ENCODE assay signal across 8 mouse cellular contexts in the genomic region with DNA sequence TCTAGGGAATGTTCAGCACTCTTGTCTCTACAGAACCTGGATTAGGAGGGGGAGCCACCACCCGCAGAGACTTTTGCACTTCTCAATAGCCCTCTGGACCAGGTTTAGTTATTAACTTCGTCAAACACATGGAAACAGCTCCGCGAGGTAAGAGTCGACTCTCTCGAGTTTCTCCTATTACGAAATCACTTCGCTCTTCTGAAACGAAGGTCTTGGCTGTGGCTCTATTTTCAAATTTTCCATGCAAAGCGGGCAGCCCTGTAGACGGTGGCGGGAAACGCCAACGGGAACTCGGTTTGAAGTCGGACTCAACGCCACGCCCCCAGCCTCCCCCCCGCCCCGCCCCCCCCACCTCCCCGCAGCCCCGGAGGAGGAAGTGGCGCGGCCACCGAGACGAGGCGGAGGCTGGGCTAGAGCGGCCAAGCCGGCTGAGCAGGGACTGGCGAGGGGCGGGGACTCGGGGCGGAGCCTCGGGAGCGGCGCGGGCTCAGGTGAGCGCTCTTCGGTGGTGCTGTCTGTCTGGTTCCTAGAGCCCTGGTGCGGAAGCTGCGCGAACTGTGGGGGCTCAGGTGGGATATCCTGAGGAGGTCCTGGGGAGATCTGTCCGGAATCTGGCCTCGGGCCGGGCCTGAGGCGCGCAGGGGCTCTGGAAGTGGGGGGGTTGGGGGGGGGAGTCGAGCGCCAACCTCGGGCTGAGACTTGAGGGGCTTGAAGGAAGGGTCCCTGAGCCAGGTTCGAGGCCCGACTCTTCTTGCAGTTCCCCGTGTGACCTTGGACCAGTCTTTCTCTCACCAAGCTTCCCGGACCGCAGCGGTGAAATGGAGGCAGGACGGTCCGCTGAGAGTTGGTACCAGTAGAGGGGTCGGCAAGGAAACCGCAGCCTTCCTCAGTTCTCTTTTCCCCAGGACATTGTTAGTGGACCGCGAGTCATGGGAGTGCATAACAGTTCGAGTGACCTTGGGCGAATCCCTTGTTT. TPM values are rescaled to one million over a fixed set of nuclear protein-coding genes. Genes with fewer than 3 reads are reported as not detected.
DNase-seq lines count a peak whose midpoint lies in the region; ATAC-seq lines count a peak whose summit lies in the region.

A gene (plus strand): TSS at position 449 of the 976 bp plus-strand sequence.

- WGBS in heart, embryonic 13.5 days: under 1% methylated on average over 64 of the region's 64 CpGs
- 2% methylated on average over 61 of the region's 64 CpGs for WGBS in liver, embryonic 12.5 days (ENCODE audit: insufficient replicate concordance)
- under 1% methylated on average over 49 of the region's 64 CpGs for WGBS in stomach, embryonic 15.5 days

- H3K27ac ChIP-seq in brown adipose tissue, adult 24 weeks (replicated peaks; ENCODE audit: low read depth, low read length): peak within 1 kb of the TSS; percentile 67
- peak within 1 kb of the TSS; percentile 84 for H3K27ac ChIP-seq in heart, embryonic 13.5 days (replicated peaks)
- H3K27ac ChIP-seq in liver, embryonic 12.5 days: peak within 1 kb of the TSS; percentile 87
- H3K27ac ChIP-seq in stomach, embryonic 15.5 days: peak within 1 kb of the TSS; percentile 90

- peak within 1 kb of the TSS; percentile 83 for H3K4me3 ChIP-seq in brown adipose tissue, adult 24 weeks (ENCODE audit: insufficient read depth, low read depth, low read length)
- peak within 1 kb of the TSS; percentile 85 for H3K4me3 ChIP-seq in heart, embryonic 13.5 days
- H3K4me3 ChIP-seq in liver, embryonic 12.5 days: peak within 1 kb of the TSS; percentile 82
- H3K4me3 ChIP-seq in stomach, embryonic 15.5 days (replicated peaks): peak within 1 kb of the TSS; percentile 70

- peak; percentile 99 for DNase-seq in CD4-positive, CD25-positive, alpha-beta regulatory T cell, adult 2 months (ENCODE audit: low read depth, low spot score)
- peak; percentile 30 for DNase-seq in fat pad, adult 2 months (ENCODE audit: extremely low read depth, low read depth, low spot score)
- peak; percentile 98 for DNase-seq in kidney, postnatal 10 days
- DNase-seq in natural killer cell, adult 2 months (ENCODE audit: low spot score in 2 of 2): peak; percentile 91 to 96

- no peaks in the 10 kb centered on the region for H3K4me1 ChIP-seq in brown adipose tissue, adult 24 weeks (ENCODE audit: control insufficient read depth, insufficient read depth, insufficient read length, low read length)
- H3K4me1 ChIP-seq in heart, embryonic 13.5 days: peaks cover 8% of the 10 kb centered on the region
- peaks cover 24% of the 10 kb centered on the region for H3K4me1 ChIP-seq in liver, embryonic 12.5 days
- no peaks in the 10 kb centered on the region; the same call in 1 of the 2 replicates for H3K4me1 ChIP-seq in stomach, embryonic 15.5 days

- peak within 1 kb of the TSS; percentile 91 for H3K9ac ChIP-seq in heart, embryonic 13.5 days
- peak within 1 kb of the TSS; percentile 91 for H3K9ac ChIP-seq in liver, embryonic 12.5 days
- H3K9ac ChIP-seq in stomach, embryonic 15.5 days: peak within 1 kb of the TSS; percentile 77

- H3K4me2 ChIP-seq in heart, embryonic 13.5 days: peak within 1 kb of the TSS; percentile 87
- peak within 1 kb of the TSS; percentile 86 for H3K4me2 ChIP-seq in liver, embryonic 12.5 days
- H3K4me2 ChIP-seq in stomach, embryonic 15.5 days: peak within 1 kb of the TSS; percentile 69

- peaks cover 31% of the 10 kb centered on the region for H3K36me3 ChIP-seq in heart, embryonic 13.5 days
- H3K36me3 ChIP-seq in liver, embryonic 12.5 days: peaks cover 23% of the 10 kb centered on the region
- H3K36me3 ChIP-seq in stomach, embryonic 15.5 days: no peaks in the 10 kb centered on the region

- no peaks in the 10 kb centered on the region for H3K27me3 ChIP-seq in heart, embryonic 13.5 days (replicated peaks)
- no peaks in the 10 kb centered on the region for H3K27me3 ChIP-seq in liver, embryonic 12.5 days (replicated peaks)
- no peaks in the 10 kb centered on the region for H3K27me3 ChIP-seq in stomach, embryonic 15.5 days (replicated peaks)

- H3K9me3 ChIP-seq in heart, embryonic 13.5 days: no peaks in the 10 kb centered on the region
- no peaks in the 10 kb centered on the region for H3K9me3 ChIP-seq in liver, embryonic 12.5 days (replicated peaks)
- no peaks in the 10 kb centered on the region for H3K9me3 ChIP-seq in stomach, embryonic 15.5 days

- ATAC-seq in heart, embryonic 13.5 days (ENCODE audit: extremely low read depth, insufficient number of reproducible peaks, low FRiP score, low TSS enrichment): peak; percentile 97
- ATAC-seq in liver, embryonic 12.5 days: peak; percentile 99
- peak; percentile 99 for ATAC-seq in stomach, embryonic 15.5 days (ENCODE audit: insufficient read depth, low FRiP score, low read depth)

RNA-seq across cellular contexts. Expression of the gene that starts here (rescaled TPM):
- polyA plus RNA-seq in brown adipose tissue, adult 24 weeks (2012; ENCODE audit: insufficient read depth, insufficient read length, missing spikeins): 16.2 and 17.0 TPM in 2 replicates
- 15.6 and 18.1 TPM in 2 replicates for polyA plus RNA-seq in heart, embryonic 13.5 days (2015; fragmentation: Nextera tagmentation; extraction: Ambion mirVana)
- polyA plus RNA-seq in liver, embryonic 12.5 days (2016; fragmentation: Nextera tagmentation; extraction: Ambion mirVana): 14.3 and 14.4 TPM in 2 replicates
- 15.9 and 21.3 TPM in 2 replicates for polyA plus RNA-seq in stomach, embryonic 15.5 days (2015; fragmentation: Nextera tagmentation; extraction: Ambion mirVana)

Comparison
In these comparisons a context has a peak if more than half of its experiments do, and no peak if none do; other contexts are left out.
1. Peak in every context shown above with its lines: DNase-seq, ATAC-seq, H3K4me3 ChIP-seq and H3K27ac ChIP-seq.
2. DNase-seq: peak in every context shown above with its lines; median percentile 99 in CD4-positive, CD25-positive, alpha-beta regulatory T cell, adult 2 months; 98 in kidney, postnatal 10 days; 94 in natural killer cell, adult 2 months; 30 in fat pad, adult 2 months.